Mouse (Mus musculus): ENCODE results near the gene Ost4. TPM values are rescaled to one million over a fixed set of nuclear protein-coding genes. Genes with fewer than 3 reads are reported as not detected.

Ost4 gene
- polyA plus RNA-seq, 1 experiment from 2014 or later = 329 TPM

DNA sequence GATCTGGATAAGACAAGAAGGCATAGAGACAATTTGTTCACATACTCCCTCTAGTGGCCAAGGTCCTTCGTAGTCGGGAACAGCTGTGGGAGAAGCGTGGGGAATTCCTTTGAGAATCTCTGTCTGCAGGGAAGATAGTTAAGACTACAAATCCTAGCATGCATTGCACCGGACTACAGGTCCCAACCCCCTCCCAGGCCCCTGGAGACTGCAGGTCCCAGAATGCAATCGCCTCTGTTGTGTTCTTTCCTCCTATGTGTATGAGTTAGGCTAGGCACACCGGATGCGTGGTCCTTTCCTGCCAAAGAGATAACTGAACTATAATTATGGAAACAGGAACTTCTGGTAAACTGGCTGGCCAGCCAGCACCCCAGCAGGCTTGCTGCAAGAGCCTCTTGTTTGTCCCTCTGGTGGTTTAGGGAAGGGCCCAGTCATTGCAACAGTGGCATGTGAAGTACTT is 8.4 kb upstream of the Ost4 start:
- Histone ChIP-seq H3K4me3 (replicated peaks) (peak overlapping the region; percentile 45; the same call in 1 of the 2 replicates), H3K4me2 (peak overlapping the region; percentile 65), H3K27me3 (no peaks in the 10 kb centered on the region), H3K36me3 (replicated peaks) (peaks cover 29% of the 10 kb centered on the region), H3K9me3 (replicated peaks) (no peaks in the 10 kb centered on the region), H3K4me1 (replicated peaks) (peaks cover 81% of the 10 kb centered on the region), H3K27ac (replicated peaks) (peak overlapping the region; percentile 77), H3K9ac (peak overlapping the region; percentile 52; the same call in 1 of the 2 replicates)
- peak; percentile 47 for ATAC-seq (ENCODE audit: insufficient read depth)
- WGBS (ENCODE audit: insufficient replicate concordance) = 3% methylated on average over 7 of the region's 7 CpGs

DNA sequence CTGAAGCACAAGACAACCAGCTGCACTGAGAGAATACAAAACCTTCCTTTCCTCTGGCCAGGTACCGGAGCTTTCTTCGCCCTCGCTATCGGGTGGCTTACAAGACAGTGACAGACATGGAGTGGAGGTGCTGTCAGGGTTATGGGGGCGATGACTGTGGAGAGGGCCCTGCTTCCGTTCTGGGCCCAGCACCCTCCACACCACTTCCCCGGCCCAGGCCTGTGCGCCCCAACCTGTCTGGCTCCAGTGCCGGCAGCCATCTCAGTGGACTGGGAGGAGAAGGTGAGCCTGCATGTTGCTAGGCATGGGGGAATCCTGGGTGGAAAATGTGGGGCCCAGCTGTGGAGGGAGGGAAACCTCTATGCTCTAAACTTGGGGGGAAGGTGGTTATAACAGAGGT is 7.9 kb upstream of the Ost4 start:
- H3K9me3 ChIP-seq (replicated peaks) = no peaks in the 10 kb centered on the region
- peak overlapping the region; percentile 52 for H3K9ac ChIP-seq
- peak overlapping the region; percentile 77 for H3K27ac ChIP-seq (replicated peaks)
- peaks cover 29% of the 10 kb centered on the region for H3K36me3 ChIP-seq (replicated peaks)
- 21% methylated on average over 9 of the region's 9 CpGs for WGBS (ENCODE audit: insufficient replicate concordance)
- no peak; the same call in 1 of the 2 replicates for ATAC-seq (ENCODE audit: insufficient read depth)
- peak overlapping the region; percentile 45 for H3K4me3 ChIP-seq (replicated peaks)
- H3K4me1 ChIP-seq (replicated peaks) = peaks cover 81% of the 10 kb centered on the region
- peak overlapping the region; percentile 65 for H3K4me2 ChIP-seq
- H3K27me3 ChIP-seq = no peaks in the 10 kb centered on the region

DNA sequence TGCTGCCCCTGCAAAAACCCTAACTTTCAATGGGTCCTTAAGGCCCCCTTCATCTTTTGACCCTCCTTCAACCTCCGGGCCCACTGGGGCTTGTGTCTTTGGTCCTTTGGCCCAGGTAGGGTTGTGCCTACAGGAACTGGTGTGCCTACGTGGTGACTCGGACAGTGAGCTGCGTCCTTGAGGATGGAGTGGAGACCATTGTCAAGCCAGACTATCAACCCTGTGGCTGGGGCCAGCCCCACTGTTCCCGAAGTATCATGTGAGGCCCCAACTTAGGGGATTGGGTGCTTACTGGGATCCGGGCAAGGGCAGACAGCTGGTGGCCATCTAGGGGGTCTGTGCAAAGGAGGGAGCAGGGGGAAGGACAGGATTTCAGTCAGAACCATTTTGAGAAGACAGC is 7.3 kb upstream of the Ost4 start:
- Histone ChIP-seq H3K9ac (peak overlapping the region; percentile 31), H3K4me1 (replicated peaks) (peaks cover 84% of the 10 kb centered on the region), H3K4me2 (peak overlapping the region; percentile 65), H3K4me3 (replicated peaks) (peak overlapping the region; percentile 45), H3K27me3 (no peaks in the 10 kb centered on the region), H3K36me3 (replicated peaks) (peaks cover 28% of the 10 kb centered on the region), H3K27ac (replicated peaks) (peak overlapping the region; percentile 77), H3K9me3 (replicated peaks) (no peaks in the 10 kb centered on the region)
- no peak for ATAC-seq (ENCODE audit: insufficient read depth)
- WGBS (ENCODE audit: insufficient replicate concordance) = 26% methylated on average over 6 of the region's 6 CpGs

DNA sequence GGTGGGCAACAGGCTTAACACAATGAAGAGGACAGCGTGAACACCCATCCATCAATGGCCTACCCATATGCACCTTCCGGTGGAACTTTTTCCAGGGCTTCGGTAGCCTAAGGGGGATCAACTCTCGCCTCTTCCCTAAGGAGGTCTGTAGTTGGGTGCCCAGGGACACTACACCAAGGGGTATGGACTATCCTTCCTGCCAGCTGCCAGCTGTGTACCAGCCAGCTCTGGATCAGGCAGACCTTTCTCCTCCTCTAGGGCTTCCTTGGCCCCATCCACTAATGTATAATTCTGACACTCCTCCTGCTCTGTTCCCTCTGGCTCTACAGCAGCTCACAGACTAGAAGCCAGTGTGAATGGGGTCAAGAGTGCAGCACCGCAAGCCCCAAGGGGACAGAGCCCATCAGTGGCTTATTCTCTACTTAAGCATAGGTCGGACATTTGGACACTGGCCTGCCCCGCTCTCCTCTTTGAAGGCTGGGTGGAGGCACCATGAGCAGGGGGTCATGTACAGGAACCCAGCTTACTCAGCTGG is 6.6 kb upstream of the Ost4 start:
- no peak for ATAC-seq (ENCODE audit: insufficient read depth)
- WGBS (ENCODE audit: insufficient replicate concordance) = 29% methylated on average over 7 of the region's 7 CpGs
- no peaks in the 10 kb centered on the region for H3K9me3 ChIP-seq (replicated peaks)

DNA sequence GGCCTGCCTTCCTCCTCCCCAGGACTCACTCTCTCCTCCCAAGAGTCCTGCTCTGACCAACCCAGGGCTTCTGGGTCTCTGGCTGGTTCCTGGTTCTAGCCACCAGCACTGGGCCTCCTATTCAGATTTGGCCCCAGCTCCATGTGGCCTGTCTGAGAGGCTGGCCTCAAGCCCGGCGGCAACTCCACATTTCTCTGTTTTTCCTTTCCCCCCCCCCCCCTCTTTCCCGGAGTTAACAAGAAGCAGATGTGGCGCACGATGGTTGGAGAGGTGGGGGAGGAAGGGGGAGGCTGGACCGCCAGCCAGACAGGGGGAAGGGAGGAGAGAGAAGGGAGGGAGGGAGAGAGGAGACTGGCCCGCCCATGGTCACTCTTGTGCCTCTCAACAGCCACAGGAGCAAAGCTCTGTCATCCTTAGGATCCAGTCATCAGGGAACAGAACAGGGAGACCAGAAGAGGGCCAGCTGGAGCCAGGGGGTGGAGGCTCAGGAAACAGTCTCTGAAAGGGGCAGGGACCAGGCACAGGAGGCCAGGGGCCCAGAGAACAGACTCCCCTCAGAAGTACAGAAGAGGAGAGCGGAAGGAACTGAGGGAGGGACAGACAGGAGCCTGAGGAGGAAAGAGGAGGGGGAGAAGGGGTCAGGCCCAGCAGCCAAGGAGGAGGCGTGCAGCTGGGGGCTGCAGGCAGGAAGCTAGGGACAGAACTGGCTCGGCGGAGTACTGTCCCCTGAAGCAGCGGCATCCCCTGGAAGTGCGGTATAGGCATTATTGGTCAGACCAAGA is 5.7 kb upstream of the Ost4 start, which contains the start of gene Emilin1:
Emilin1 (plus strand) TSS at position 343 of the 782 bp plus-strand sequence.
- WGBS (ENCODE audit: insufficient replicate concordance) = 25% methylated on average over 13 of the region's 13 CpGs
- ATAC-seq (ENCODE audit: insufficient read depth) = peak; percentile 41
- peaks cover 15% of the 10 kb centered on the region for H3K36me3 ChIP-seq (replicated peaks)
- peak within 1 kb of the TSS; percentile 77 for H3K27ac ChIP-seq (replicated peaks)
- H3K4me1 ChIP-seq (replicated peaks) = peaks cover 90% of the 10 kb centered on the region
- H3K27me3 ChIP-seq = no peaks in the 10 kb centered on the region
- peak within 1 kb of the TSS; percentile 31 for H3K9ac ChIP-seq
- peak within 1 kb of the TSS; percentile 45 for H3K4me3 ChIP-seq (replicated peaks)
- peak within 1 kb of the TSS; percentile 65 for H3K4me2 ChIP-seq
- H3K9me3 ChIP-seq (replicated peaks) = no peaks in the 10 kb centered on the region

More for the DNA sequence above, 6.6 kb upstream of the Ost4 start:
- Histone ChIP-seq H3K9ac (peak overlapping the region; percentile 31), H3K4me3 (replicated peaks) (peak overlapping the region; percentile 45), H3K27ac (replicated peaks) (peak overlapping the region; percentile 77), H3K4me1 (replicated peaks) (peaks cover 89% of the 10 kb centered on the region), H3K36me3 (replicated peaks) (peaks cover 24% of the 10 kb centered on the region), H3K27me3 (no peaks in the 10 kb centered on the region), H3K4me2 (peak overlapping the region; percentile 65)

DNA sequence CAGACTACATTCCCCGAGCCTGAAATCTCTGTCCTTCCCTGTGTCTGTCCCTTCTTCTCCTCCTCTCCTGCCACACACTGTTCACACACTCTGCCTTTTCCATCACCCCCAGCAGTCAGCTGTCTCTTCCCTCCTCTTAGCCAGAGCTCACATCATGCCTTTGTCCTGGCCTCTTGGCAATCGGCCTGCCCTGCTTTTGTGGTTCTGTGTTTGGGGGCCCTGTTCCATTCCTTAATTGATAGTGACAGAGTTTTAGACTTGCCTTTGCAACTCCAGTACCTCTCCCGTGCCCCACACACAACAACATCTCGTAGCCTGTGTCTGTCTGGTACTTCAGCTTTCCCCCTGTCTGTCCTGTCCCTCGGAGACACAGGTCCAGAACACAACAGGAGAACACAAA is 4.6 kb upstream of the Ost4 start:
- Histone ChIP-seq H3K36me3 (replicated peaks) (peaks cover 5% of the 10 kb centered on the region; the same call in 1 of the 2 replicates), H3K9me3 (replicated peaks) (no peaks in the 10 kb centered on the region), H3K4me3 (replicated peaks) (no peak overlapping the region), H3K4me2 (no peak overlapping the region), H3K4me1 (replicated peaks) (peaks cover 88% of the 10 kb centered on the region), H3K27me3 (no peaks in the 10 kb centered on the region), H3K9ac (no peak overlapping the region), H3K27ac (replicated peaks) (peak overlapping the region; percentile 77)
- no peak for ATAC-seq (ENCODE audit: insufficient read depth)
- WGBS (ENCODE audit: insufficient replicate concordance) = 45% methylated on average over 5 of the region's 5 CpGs

DNA sequence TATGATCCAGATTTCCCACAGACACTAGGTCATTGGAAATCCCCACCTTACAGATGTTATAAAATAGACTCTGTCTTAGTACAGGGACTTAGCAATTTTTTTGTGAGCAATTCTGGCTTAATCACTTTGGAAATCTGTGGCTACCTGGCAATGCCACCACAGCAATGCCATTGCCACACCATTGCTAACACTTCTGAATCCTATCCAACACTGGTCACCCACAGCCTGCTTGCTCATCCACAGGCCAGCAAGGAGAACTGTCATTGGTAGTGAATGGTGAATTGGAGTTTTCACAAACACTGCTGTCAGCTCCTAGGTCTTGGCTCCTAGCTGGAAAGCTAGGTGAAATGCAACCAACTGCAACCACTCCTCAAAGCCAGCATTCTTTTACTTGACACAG is 2.9 kb upstream of the Ost4 start:
- H3K36me3 ChIP-seq (replicated peaks) = peaks cover 8% of the 10 kb centered on the region
- no peaks in the 10 kb centered on the region for H3K27me3 ChIP-seq
- no peaks in the 10 kb centered on the region for H3K9me3 ChIP-seq (replicated peaks)
- H3K4me2 ChIP-seq = no peak overlapping the region
- no peak overlapping the region for H3K9ac ChIP-seq
- ATAC-seq (ENCODE audit: insufficient read depth) = no peak
- H3K4me1 ChIP-seq (replicated peaks) = peaks cover 84% of the 10 kb centered on the region
- H3K4me3 ChIP-seq (replicated peaks) = no peak overlapping the region
- peak overlapping the region; percentile 51 for H3K27ac ChIP-seq (replicated peaks)

DNA sequence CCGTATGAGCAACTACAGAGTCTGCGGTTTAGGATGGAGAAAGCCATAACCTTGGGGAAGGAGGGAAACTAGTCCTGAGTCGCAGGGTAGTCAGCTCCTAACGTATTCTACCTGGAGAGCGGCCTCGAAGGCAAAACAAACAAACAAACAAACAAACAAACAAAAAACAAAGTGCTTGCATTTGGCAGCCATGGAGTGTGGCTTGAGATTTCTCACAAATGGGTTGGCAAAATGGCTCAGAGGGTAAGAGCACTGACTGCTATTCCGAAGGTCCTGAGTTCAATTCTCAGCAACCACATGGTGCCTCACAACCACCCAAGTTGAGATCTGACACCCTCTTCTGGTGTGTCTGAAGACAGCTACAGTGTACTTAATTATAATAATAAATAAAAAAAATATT is 2.3 kb upstream of the Ost4 start:
- no peak for ATAC-seq (ENCODE audit: insufficient read depth)
- Histone ChIP-seq H3K4me1 (replicated peaks) (peaks cover 84% of the 10 kb centered on the region), H3K27ac (replicated peaks) (peak overlapping the region; percentile 93), H3K9ac (no peak overlapping the region), H3K4me3 (replicated peaks) (no peak overlapping the region), H3K27me3 (no peaks in the 10 kb centered on the region), H3K4me2 (no peak overlapping the region; the same call in 1 of the 2 replicates), H3K9me3 (replicated peaks) (no peaks in the 10 kb centered on the region), H3K36me3 (replicated peaks) (peaks cover 15% of the 10 kb centered on the region)
- WGBS (ENCODE audit: insufficient replicate concordance) = 72% methylated on average over 7 of the region's 7 CpGs

DNA sequence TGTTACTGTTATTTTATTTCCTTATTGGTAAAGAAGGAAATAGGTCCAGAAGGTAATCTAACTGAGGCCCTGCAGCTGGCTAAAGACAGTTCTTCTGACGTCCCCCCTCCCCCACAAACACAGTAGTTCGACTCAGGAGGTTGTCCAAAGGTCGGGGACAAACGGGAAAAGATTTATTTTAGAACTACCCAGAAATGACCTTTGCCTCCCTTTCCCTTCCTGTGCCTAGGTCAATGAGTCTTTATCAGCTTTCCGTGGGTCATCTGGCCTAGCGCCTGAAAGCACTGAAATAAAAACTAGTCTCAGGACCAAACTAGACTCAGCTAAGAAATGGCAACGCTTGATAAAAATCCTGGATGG is 1.7 kb upstream of the Ost4 start:
- no peak for ATAC-seq (ENCODE audit: insufficient read depth)
- H3K27ac ChIP-seq (replicated peaks) = peak overlapping the region; percentile 93
- 31% methylated on average over 7 of the region's 7 CpGs for WGBS (ENCODE audit: insufficient replicate concordance)
- no peak overlapping the region for H3K4me3 ChIP-seq (replicated peaks)
- peaks cover 84% of the 10 kb centered on the region for H3K4me1 ChIP-seq (replicated peaks)
- peaks cover 20% of the 10 kb centered on the region for H3K36me3 ChIP-seq (replicated peaks)
- H3K9ac ChIP-seq = no peak overlapping the region
- H3K27me3 ChIP-seq = no peaks in the 10 kb centered on the region
- peak overlapping the region; percentile 97; the same call in 1 of the 2 replicates for H3K4me2 ChIP-seq
- H3K9me3 ChIP-seq (replicated peaks) = no peaks in the 10 kb centered on the region

DNA sequence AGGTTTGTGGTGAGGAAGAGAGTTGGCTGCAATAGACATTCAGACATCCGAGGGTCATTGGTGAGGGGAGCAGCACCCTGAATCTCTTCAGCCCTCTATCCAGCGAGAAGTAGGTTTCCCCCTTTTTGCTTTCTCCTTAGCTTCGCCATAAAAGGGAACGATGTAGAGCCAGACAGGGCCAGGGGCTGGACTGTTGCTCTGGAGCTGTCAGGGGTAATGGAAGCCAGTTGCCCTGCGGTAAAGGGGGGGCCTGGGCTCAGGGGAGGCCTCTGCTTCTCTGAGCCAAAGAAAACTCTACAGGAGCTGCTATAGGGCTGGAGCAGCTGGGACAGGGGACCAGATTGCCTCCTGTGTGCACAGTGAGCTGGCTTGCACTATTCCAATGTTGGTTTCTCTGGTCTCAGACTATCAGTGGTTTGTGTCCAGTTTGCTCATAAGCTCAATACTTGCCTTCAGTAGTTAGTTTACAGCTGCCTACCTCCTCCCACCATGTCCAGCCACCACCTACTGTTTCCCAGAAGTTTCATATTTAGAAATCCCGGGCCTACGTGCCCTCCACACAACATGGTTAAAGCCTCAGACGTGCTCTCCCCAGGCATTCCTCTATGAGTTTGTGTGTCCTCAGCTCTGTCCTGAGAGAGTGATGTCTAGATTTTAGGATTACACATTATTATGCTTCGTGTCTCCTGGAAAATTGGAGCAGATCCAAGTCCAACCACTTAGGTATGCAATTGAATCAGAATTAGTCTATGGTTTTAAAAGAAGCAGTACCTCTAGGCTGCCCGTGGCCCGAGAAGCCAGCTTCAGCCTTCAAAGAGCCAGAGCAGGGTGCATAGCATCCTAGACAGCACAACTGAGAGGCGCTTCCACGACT is 1.1 kb upstream of the Ost4 start:
- Histone ChIP-seq H3K4me2 (peak overlapping the region; percentile 97), H3K4me1 (replicated peaks) (peaks cover 82% of the 10 kb centered on the region), H3K27me3 (no peaks in the 10 kb centered on the region), H3K4me3 (replicated peaks) (peak overlapping the region; percentile 81), H3K9me3 (replicated peaks) (no peaks in the 10 kb centered on the region), H3K9ac (peak overlapping the region; percentile 79), H3K36me3 (replicated peaks) (peaks cover 27% of the 10 kb centered on the region), H3K27ac (replicated peaks) (peak overlapping the region; percentile 93)
- WGBS (ENCODE audit: insufficient replicate concordance) = 47% methylated on average over 13 of the region's 13 CpGs
- ATAC-seq (ENCODE audit: insufficient read depth) = no peak

DNA sequence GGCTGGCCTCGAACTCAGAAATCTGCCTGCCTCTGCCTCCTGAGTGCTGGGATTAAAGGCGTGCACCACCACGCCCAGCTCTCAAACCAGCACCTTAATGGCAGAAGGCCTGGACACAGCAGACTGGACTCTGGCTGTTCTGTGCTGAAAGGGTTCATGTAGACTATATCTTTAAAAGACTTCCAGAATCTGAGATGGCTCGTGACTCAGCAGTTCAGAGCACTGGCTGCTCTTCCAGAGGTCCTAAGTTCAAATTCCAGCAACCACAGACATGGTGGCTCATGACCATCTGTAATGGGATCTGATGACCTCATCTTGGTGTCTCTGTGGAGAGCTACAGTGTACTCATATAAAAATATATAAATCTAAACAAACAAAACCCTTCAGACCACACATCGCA is 5.7 kb downstream of the Ost4 start:
- H3K9ac ChIP-seq = no peak overlapping the region
- H3K27me3 ChIP-seq = no peaks in the 10 kb centered on the region
- no peak for ATAC-seq (ENCODE audit: insufficient read depth)
- H3K9me3 ChIP-seq (replicated peaks) = no peaks in the 10 kb centered on the region
- WGBS (ENCODE audit: insufficient replicate concordance) = 82% methylated on average over 5 of the region's 5 CpGs
- no peak overlapping the region for H3K4me3 ChIP-seq (replicated peaks)
- peaks cover 39% of the 10 kb centered on the region for H3K4me1 ChIP-seq (replicated peaks)
- H3K4me2 ChIP-seq = no peak overlapping the region
- no peak overlapping the region for H3K27ac ChIP-seq (replicated peaks)
- peaks cover 76% of the 10 kb centered on the region for H3K36me3 ChIP-seq (replicated peaks)

Data from liver, embryonic 15.5 days (tissue).